Mouse (Mus musculus): Measurements from ENCODE around the gene Dapk2. TPM values are rescaled to one million over a fixed set of nuclear protein-coding genes. Genes with fewer than 3 reads are reported as not detected.

Dapk2 gene
- polyA plus RNA-seq, 1 experiment from 2014 or later, result 2.7 TPM

- DNase-seq (ENCODE audit: low spot score) (no peak), ATAC-seq (ENCODE audit: low FRiP score) (no peak)
- H3K27ac ChIP-seq (ENCODE audit: low read depth, low read length), result no peak overlapping the region
- H3K9ac ChIP-seq (ENCODE audit: low read depth, low read length), result no peak overlapping the region
- H3K4me3 ChIP-seq (ENCODE audit: low read depth, low read length), result no peak overlapping the region
- H3K36me3 ChIP-seq (ENCODE audit: control insufficient read depth, insufficient read depth, low read length), result no peaks in the 10 kb centered on the region
- no peak overlapping the region for H3K4me2 ChIP-seq (replicated peaks; ENCODE audit: low read depth, low read length)
- no peaks in the 10 kb centered on the region for H3K27me3 ChIP-seq (ENCODE audit: control insufficient read depth, insufficient read depth, low read length)
- no peaks in the 10 kb centered on the region for H3K9me3 ChIP-seq (ENCODE audit: control insufficient read depth, low read length)
- 96% methylated on average over 5 of the region's 5 CpGs for WGBS
- H3K4me1 ChIP-seq (replicated peaks; ENCODE audit: control insufficient read depth, insufficient read depth, low read length), result 0 out of 2 replicates have a peak, but pooled peaks cover 2% of the 10 kb centered on the region
Observed at GRCm38 (mm10) chr9:66173316-66173855, 15.4 kb downstream of the Dapk2 start.

GRCm38 (mm10) chr9:66174985-66175384, 17.0 kb downstream of the Dapk2 start:
- H3K4me2 ChIP-seq (replicated peaks; ENCODE audit: low read depth, low read length), result no peak overlapping the region
- H3K4me1 ChIP-seq (replicated peaks; ENCODE audit: control insufficient read depth, insufficient read depth, low read length), result 0 out of 2 replicates have a peak, but pooled peaks cover 2% of the 10 kb centered on the region
- no peak for ATAC-seq (ENCODE audit: low FRiP score)
- no peak for DNase-seq (ENCODE audit: low spot score)
- no peaks in the 10 kb centered on the region for H3K36me3 ChIP-seq (ENCODE audit: control insufficient read depth, insufficient read depth, low read length)
- H3K9me3 ChIP-seq (ENCODE audit: control insufficient read depth, low read length), result no peaks in the 10 kb centered on the region
- no peaks in the 10 kb centered on the region for H3K27me3 ChIP-seq (ENCODE audit: control insufficient read depth, insufficient read depth, low read length)
- no peak overlapping the region for H3K27ac ChIP-seq (ENCODE audit: low read depth, low read length)
- WGBS, result 93% methylated on average over 3 of the region's 3 CpGs
- no peak overlapping the region for H3K4me3 ChIP-seq (ENCODE audit: low read depth, low read length)
- no peak overlapping the region for H3K9ac ChIP-seq (ENCODE audit: low read depth, low read length)

GRCm38 (mm10) chr9:66177975-66178374, 20.0 kb downstream of the Dapk2 start:
- ATAC-seq (ENCODE audit: low FRiP score) (no peak), DNase-seq (ENCODE audit: low spot score) (no peak)
- Histone ChIP-seq H3K9me3 (ENCODE audit: control insufficient read depth, low read length) (no peaks in the 10 kb centered on the region), H3K4me1 (replicated peaks; ENCODE audit: control insufficient read depth, insufficient read depth, low read length) (no peaks in the 10 kb centered on the region), H3K36me3 (ENCODE audit: control insufficient read depth, insufficient read depth, low read length) (no peaks in the 10 kb centered on the region), H3K4me3 (ENCODE audit: low read depth, low read length) (no peak overlapping the region), H3K4me2 (replicated peaks; ENCODE audit: low read depth, low read length) (no peak overlapping the region), H3K9ac (ENCODE audit: low read depth, low read length) (no peak overlapping the region), H3K27ac (ENCODE audit: low read depth, low read length) (no peak overlapping the region), H3K27me3 (ENCODE audit: control insufficient read depth, insufficient read depth, low read length) (no peaks in the 10 kb centered on the region)
- 29% methylated on average over 1 of the region's 1 CpGs for WGBS

- no peaks in the 10 kb centered on the region for H3K27me3 ChIP-seq (ENCODE audit: control insufficient read depth, insufficient read depth, low read length)
- H3K4me1 ChIP-seq (replicated peaks; ENCODE audit: control insufficient read depth, insufficient read depth, low read length), result no peaks in the 10 kb centered on the region
- H3K9ac ChIP-seq (ENCODE audit: low read depth, low read length), result no peak overlapping the region
- no peaks in the 10 kb centered on the region for H3K36me3 ChIP-seq (ENCODE audit: control insufficient read depth, insufficient read depth, low read length)
- 91% methylated on average over 6 of the region's 6 CpGs for WGBS
- H3K9me3 ChIP-seq (ENCODE audit: control insufficient read depth, low read length), result no peaks in the 10 kb centered on the region
- H3K4me2 ChIP-seq (replicated peaks; ENCODE audit: low read depth, low read length), result no peak overlapping the region
- DNase-seq (ENCODE audit: low spot score), result no peak
- no peak overlapping the region for H3K4me3 ChIP-seq (ENCODE audit: low read depth, low read length)
- no peak overlapping the region for H3K27ac ChIP-seq (ENCODE audit: low read depth, low read length)
- no peak for ATAC-seq (ENCODE audit: low FRiP score)
Observed at GRCm38 (mm10) chr9:66179795-66180194, 21.8 kb downstream of the Dapk2 start.

GRCm38 (mm10) chr9:66181126-66181825, 23.3 kb downstream of the Dapk2 start:
- Histone ChIP-seq H3K36me3 (ENCODE audit: control insufficient read depth, insufficient read depth, low read length) (no peaks in the 10 kb centered on the region), H3K9ac (ENCODE audit: low read depth, low read length) (no peak overlapping the region), H3K4me2 (replicated peaks; ENCODE audit: low read depth, low read length) (no peak overlapping the region), H3K27me3 (ENCODE audit: control insufficient read depth, insufficient read depth, low read length) (no peaks in the 10 kb centered on the region), H3K4me1 (replicated peaks; ENCODE audit: control insufficient read depth, insufficient read depth, low read length) (no peaks in the 10 kb centered on the region), H3K9me3 (ENCODE audit: control insufficient read depth, low read length) (no peaks in the 10 kb centered on the region), H3K27ac (ENCODE audit: low read depth, low read length) (no peak overlapping the region), H3K4me3 (ENCODE audit: low read depth, low read length) (no peak overlapping the region)
- ATAC-seq (ENCODE audit: low FRiP score), result no peak
- 84% methylated on average over 4 of the region's 4 CpGs for WGBS
- DNase-seq (ENCODE audit: low spot score), result no peak

GRCm38 (mm10) chr9:66181826-66182678, 24.0 kb downstream of the Dapk2 start:
- WGBS, result 71% methylated on average over 11 of the region's 11 CpGs
- Histone ChIP-seq H3K4me1 (replicated peaks; ENCODE audit: control insufficient read depth, insufficient read depth, low read length) (0 out of 2 replicates have a peak, but pooled peaks cover 2% of the 10 kb centered on the region), H3K9me3 (ENCODE audit: control insufficient read depth, low read length) (no peaks in the 10 kb centered on the region), H3K9ac (ENCODE audit: low read depth, low read length) (no peak overlapping the region), H3K4me3 (ENCODE audit: low read depth, low read length) (no peak overlapping the region), H3K27ac (ENCODE audit: low read depth, low read length) (no peak overlapping the region), H3K27me3 (ENCODE audit: control insufficient read depth, insufficient read depth, low read length) (no peaks in the 10 kb centered on the region), H3K4me2 (replicated peaks; ENCODE audit: low read depth, low read length) (no peak overlapping the region), H3K36me3 (ENCODE audit: control insufficient read depth, insufficient read depth, low read length) (no peaks in the 10 kb centered on the region)
- no peak for DNase-seq (ENCODE audit: low spot score)
- ATAC-seq (ENCODE audit: low FRiP score), result no peak

- no peak overlapping the region for H3K4me2 ChIP-seq (replicated peaks; ENCODE audit: low read depth, low read length)
- no peaks in the 10 kb centered on the region for H3K36me3 ChIP-seq (ENCODE audit: control insufficient read depth, insufficient read depth, low read length)
- ATAC-seq (ENCODE audit: low FRiP score), result no peak
- no peaks in the 10 kb centered on the region for H3K9me3 ChIP-seq (ENCODE audit: control insufficient read depth, low read length)
- no peak overlapping the region for H3K9ac ChIP-seq (ENCODE audit: low read depth, low read length)
- no peak overlapping the region for H3K4me3 ChIP-seq (ENCODE audit: low read depth, low read length)
- H3K4me1 ChIP-seq (replicated peaks; ENCODE audit: control insufficient read depth, insufficient read depth, low read length), result 0 out of 2 replicates have a peak, but pooled peaks cover 2% of the 10 kb centered on the region
- H3K27me3 ChIP-seq (ENCODE audit: control insufficient read depth, insufficient read depth, low read length), result no peaks in the 10 kb centered on the region
- no peak for DNase-seq (ENCODE audit: low spot score)
- WGBS, result 82% methylated on average over 3 of the region's 3 CpGs
- H3K27ac ChIP-seq (ENCODE audit: low read depth, low read length), result no peak overlapping the region
Observed at GRCm38 (mm10) chr9:66182679-66182993, 24.6 kb downstream of the Dapk2 start.

GRCm38 (mm10) chr9:66183023-66183422, 25.0 kb downstream of the Dapk2 start:
- Histone ChIP-seq H3K9ac (ENCODE audit: low read depth, low read length) (no peak overlapping the region), H3K27ac (ENCODE audit: low read depth, low read length) (no peak overlapping the region), H3K4me1 (replicated peaks; ENCODE audit: control insufficient read depth, insufficient read depth, low read length) (0 out of 2 replicates have a peak, but pooled peaks cover 2% of the 10 kb centered on the region), H3K4me2 (replicated peaks; ENCODE audit: low read depth, low read length) (no peak overlapping the region), H3K27me3 (ENCODE audit: control insufficient read depth, insufficient read depth, low read length) (no peaks in the 10 kb centered on the region), H3K4me3 (ENCODE audit: low read depth, low read length) (no peak overlapping the region), H3K9me3 (ENCODE audit: control insufficient read depth, low read length) (no peaks in the 10 kb centered on the region), H3K36me3 (ENCODE audit: control insufficient read depth, insufficient read depth, low read length) (no peaks in the 10 kb centered on the region)
- ATAC-seq (ENCODE audit: low FRiP score) (no peak), DNase-seq (ENCODE audit: low spot score) (no peak)
- 74% methylated on average over 3 of the region's 3 CpGs for WGBS

All from hindbrain, embryonic 11.5 days (tissue).